ENCODE assay signal across 10 mouse cellular contexts in the genomic region with DNA sequence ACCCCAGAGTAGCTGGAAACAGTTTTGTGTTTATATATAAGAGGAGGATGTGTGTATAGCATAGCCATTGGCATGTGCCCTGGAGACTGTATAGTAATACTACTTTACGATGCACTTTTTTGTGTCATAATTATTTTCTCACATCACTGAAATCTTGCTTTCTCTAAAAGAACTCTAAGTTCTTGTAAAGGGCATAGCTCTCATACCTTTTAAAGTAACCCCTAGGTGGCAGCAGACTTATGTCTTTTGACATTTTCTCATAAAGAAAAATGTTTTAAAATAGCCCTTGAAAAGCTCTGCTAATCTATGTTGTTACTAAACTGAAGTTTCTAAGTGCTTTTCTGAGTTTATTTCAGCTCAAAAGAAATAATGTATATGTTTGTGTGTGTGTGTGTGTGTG. TPM values are rescaled to one million over a fixed set of nuclear protein-coding genes. Genes with fewer than 3 reads are reported as not detected.
DNase-seq lines count a peak whose midpoint lies in the region; ATAC-seq and TF ChIP-seq lines count a peak whose summit lies in the region.
"Had no signal": no experiment of that assay in that cellular context is flagged by ENCODE, and none has a peak within 500 bp of the region (broad histone marks: within the 10 kb centered on the region; RNA-seq: fewer than 3 reads in every experiment).

No protein-coding gene starts in this region.

- peaks cover 74% of the 10 kb centered on the region for H3K36me3 ChIP-seq in intestine, postnatal 0 days (ENCODE audit: control insufficient read depth, insufficient read depth)
- peaks cover 19% of the 10 kb centered on the region for H3K36me3 ChIP-seq in intestine, embryonic 15.5 days
- H3K36me3 ChIP-seq in lung, postnatal 0 days (ENCODE audit: insufficient read depth, low read length) = peaks cover 17% of the 10 kb centered on the region; the same call in 1 of the 2 replicates

- H3K4me3 ChIP-seq in intestine, postnatal 0 days (ENCODE audit: low read depth, low read length) = no peak overlapping the region
- no peak overlapping the region for H3K4me3 ChIP-seq in intestine, embryonic 15.5 days (replicated peaks)
- H3K4me3 ChIP-seq in lung, postnatal 0 days (ENCODE audit: low read depth, low read length) = no peak overlapping the region
- H3K4me3 ChIP-seq: lung, embryonic 15.5 days had no signal

- H3K9ac ChIP-seq in intestine, postnatal 0 days (ENCODE audit: low read depth, low read length) = no peak overlapping the region
- H3K9ac ChIP-seq in intestine, embryonic 15.5 days = no peak overlapping the region
- H3K9ac ChIP-seq in lung, postnatal 0 days (replicated peaks; ENCODE audit: low read depth) = no peak overlapping the region
- H3K9ac ChIP-seq: lung, embryonic 15.5 days had no signal

- H3K27ac ChIP-seq in intestine, postnatal 0 days (ENCODE audit: low read depth, low read length) = no peak overlapping the region
- H3K27ac ChIP-seq in intestine, embryonic 15.5 days = no peak overlapping the region
- H3K27ac ChIP-seq in lung, postnatal 0 days (ENCODE audit: low read length) = no peak overlapping the region
- H3K27ac ChIP-seq: lung, embryonic 15.5 days had no signal

- no peak for ATAC-seq in intestine, postnatal 0 days
- no peak for ATAC-seq in intestine, embryonic 15.5 days
- no peak for ATAC-seq in lung, postnatal 0 days

- DNase-seq in B cell, adult 2 months = peak; percentile 7 to 16
- peak; percentile 58 for DNase-seq in Muller cell, postnatal 12 days (ENCODE audit: inconsistent ontology term)
- DNase-seq in lung, postnatal 0 days (ENCODE audit: low spot score) = peak; percentile 83
- no peak for DNase-seq in adrenal gland, postnatal 10 days
- no peak for DNase-seq in cerebellum, postnatal 4 days (ENCODE audit: low spot score in 2 of 2)
- DNase-seq: gastrocnemius, postnatal 14 days; kidney, adult 8-10 months had no signal

- H3K9me3 ChIP-seq in intestine, postnatal 0 days (ENCODE audit: control insufficient read depth) = no peaks in the 10 kb centered on the region
- no peaks in the 10 kb centered on the region for H3K9me3 ChIP-seq in intestine, embryonic 15.5 days
- H3K9me3 ChIP-seq in lung, postnatal 0 days (ENCODE audit: low read length) = no peaks in the 10 kb centered on the region
- H3K9me3 ChIP-seq: lung, embryonic 15.5 days had no signal

- H3K4me2 ChIP-seq in intestine, postnatal 0 days (replicated peaks; ENCODE audit: low read depth) = no peak overlapping the region
- H3K4me2 ChIP-seq in intestine, embryonic 15.5 days (replicated peaks) = no peak overlapping the region
- H3K4me2 ChIP-seq in lung, postnatal 0 days (replicated peaks; ENCODE audit: low read depth, low read length) = no peak overlapping the region
- H3K4me2 ChIP-seq: lung, embryonic 15.5 days had no signal

- WGBS in intestine, postnatal 0 days = 72% methylated on average over 1 of the region's 1 CpGs
- 72% methylated on average over 1 of the region's 1 CpGs for WGBS in intestine, embryonic 15.5 days
- WGBS in lung, postnatal 0 days = 75% methylated on average over 1 of the region's 1 CpGs

- no peaks in the 10 kb centered on the region for H3K27me3 ChIP-seq in intestine, postnatal 0 days (replicated peaks; ENCODE audit: control insufficient read depth, insufficient read depth, low read length)
- H3K27me3 ChIP-seq in intestine, embryonic 15.5 days (replicated peaks) = no peaks in the 10 kb centered on the region
- H3K27me3 ChIP-seq in lung, postnatal 0 days (replicated peaks; ENCODE audit: insufficient read depth, low read length) = no peaks in the 10 kb centered on the region
- H3K27me3 ChIP-seq: lung, embryonic 15.5 days had no signal

- peak; percentile 63 for TF ChIP-seq CTCF in intestine, postnatal 0 days (IDR thresholded peaks at IDR 0.05; ENCODE audit: low read depth)
- peak; percentile 57 for TF ChIP-seq CTCF in lung, postnatal 0 days (IDR thresholded peaks at IDR 0.05)

- TF ChIP-seq EP300 in lung, postnatal 0 days (IDR thresholded peaks at IDR 0.05) = no peak

- H3K4me1 ChIP-seq in intestine, postnatal 0 days (replicated peaks; ENCODE audit: control insufficient read depth, insufficient read depth, low read length) = no peaks in the 10 kb centered on the region
- H3K4me1 ChIP-seq in intestine, embryonic 15.5 days (replicated peaks) = no peaks in the 10 kb centered on the region
- H3K4me1 ChIP-seq in lung, postnatal 0 days (ENCODE audit: insufficient read depth, low read depth, low read length) = no peaks in the 10 kb centered on the region
- H3K4me1 ChIP-seq: lung, embryonic 15.5 days had no signal

RNA-seq across cellular contexts. Expression of a gene that starts 49.9 kb away (rescaled TPM):
- 21.2 and 21.9 TPM in 2 replicates for polyA plus RNA-seq in intestine, postnatal 0 days (2015; fragmentation: Nextera tagmentation; extraction: Ambion mirVana)
- polyA plus RNA-seq in intestine, embryonic 15.5 days (2015; fragmentation: Nextera tagmentation; extraction: Ambion mirVana) = 35.0 and 38.0 TPM in 2 replicates
- polyA plus RNA-seq in lung, postnatal 0 days (2015; fragmentation: Nextera tagmentation; extraction: Ambion mirVana) = 13.1 and 14.1 TPM in 2 replicates
- total RNA-seq in adrenal gland, postnatal 10 days (2021) = 100 to 1,000 TPM in 1 of 2 experiments, 10 to 100 TPM in 1; 99.7 to 113 TPM

Comparison
In these comparisons a context has a peak if more than half of its experiments do, and no peak if none do; other contexts are left out.
1. DNase-seq: peak in B cell, adult 2 months (2 of 2), Muller cell, postnatal 12 days (single experiment) and lung, postnatal 0 days (single experiment); none in adrenal gland, postnatal 10 days (single experiment) and cerebellum, postnatal 4 days (0 of 2).